Mouse (Mus musculus) liver, adult 2 months (tissue): ENCODE measurements at regions not wholly inside any gene's neighbourhood (a gene's known extent, or its start where the extent isn't known, plus 50 kb on each side); places are given as distances from the start of the nearest gene placed in this dataset.

Experiments used
- DNase-seq: peaks from one replicate; pipeline ENCODE4 v3.0.0-alpha.2; 2011; ENCODE audit warnings: low read depth, low spot score; ENCODE audit errors: extremely low read depth
- H3K27ac ChIP-seq: fragments of 200-500 bp; replicated peaks from 2 replicates; pipeline ENCODE4 v1.5.1; 2012; ENCODE audit warnings: low read depth, mild to moderate bottlenecking, control low read depth, inconsistent platforms, low read length; ENCODE audit not compliant: insufficient read depth
- H3K27me3 ChIP-seq: fragments of 200-500 bp; 2 replicates; pipeline ENCODE4 v1.6.1; 2012; ENCODE audit warnings: mild to moderate bottlenecking, moderate library complexity, low read length, inconsistent platforms; ENCODE audit not compliant: control insufficient read depth, insufficient read depth
- H3K36me3 ChIP-seq: fragments of 200-500 bp; 2 replicates; pipeline ENCODE4 v1.6.1; 2012; ENCODE audit warnings: low read length, inconsistent platforms; ENCODE audit not compliant: control insufficient read depth, insufficient read depth
- H3K4me1 ChIP-seq: fragments of 200-500 bp; 2 replicates; pipeline ENCODE4 v1.6.1; 2011; ENCODE audit warnings: low read length; ENCODE audit not compliant: control insufficient read depth, insufficient read depth
- H3K4me3 ChIP-seq: fragments of 200-500 bp; 2 replicates; pipeline ENCODE4 v1.5.1; 2011; ENCODE audit warnings: low read depth, mild to moderate bottlenecking, control low read depth, low read length, moderate library complexity; ENCODE audit not compliant: insufficient read depth
- H3K79me2 ChIP-seq: fragments of 200-500 bp; 2 replicates; pipeline ENCODE4 v1.6.1; 2012; ENCODE audit warnings: inconsistent platforms, mild to moderate bottlenecking, low read length, moderate library complexity; ENCODE audit not compliant: control insufficient read depth, insufficient read depth
- H3K9ac ChIP-seq: fragments of 200-500 bp; 2 replicates; pipeline ENCODE4 v1.6.1; 2012; ENCODE audit warnings: low read depth, mild to moderate bottlenecking, control low read depth, inconsistent platforms, low read length
- CTCF ChIP-seq: fragments of 200-500 bp; IDR thresholded peaks from 2 replicates; pipeline ENCODE4 v1.5.1; 2011; ENCODE audit warnings: low read depth, low read length, control low read depth
- POLR2A ChIP-seq: fragments of 200-500 bp; IDR thresholded peaks from 2 replicates; pipeline ENCODE4 v1.6.1; 2011; ENCODE audit warnings: low read length, control low read depth; ENCODE audit not compliant: insufficient read depth; ENCODE audit errors: extremely low read depth
- WGBS: fragments of 180-500 bp; shearing (Covaris S2); methylation state at CpG from one replicate; pipeline ENCODE4 v1.1.7; 2018; 5-methylcytosine and 5-hydroxymethylcytosine counted together

- H3K4me3 ChIP-seq = no peak overlapping the region
- no peaks in the 10 kb centered on the region for H3K36me3 ChIP-seq
- no peak overlapping the region for H3K9ac ChIP-seq
- no peaks in the 10 kb centered on the region for H3K4me1 ChIP-seq
- TF ChIP-seq CTCF (no peak), POLR2A (no peak)
- H3K27me3 ChIP-seq = no peaks in the 10 kb centered on the region
- WGBS = 73% methylated on average over 2 of the region's 2 CpGs
- H3K79me2 ChIP-seq = no peaks in the 10 kb centered on the region
- no peak overlapping the region for H3K27ac ChIP-seq
- DNase-seq = no peak
Observed at GRCm38 (mm10) chr9:61790849-61791248, 123.5 kb downstream of the Rplp1 start.

GRCm38 (mm10) chr9:61789066-61789897 lies 125.1 kb downstream of the Rplp1 start:
- Histone ChIP-seq H3K79me2 (no peaks in the 10 kb centered on the region), H3K27ac (no peak overlapping the region), H3K4me1 (no peaks in the 10 kb centered on the region), H3K27me3 (no peaks in the 10 kb centered on the region), H3K36me3 (no peaks in the 10 kb centered on the region), H3K4me3 (no peak overlapping the region), H3K9ac (no peak overlapping the region)
- WGBS = 84% methylated on average over 8 of the region's 8 CpGs
- DNase-seq = no peak
- TF ChIP-seq POLR2A (no peak), CTCF (no peak)

- Histone ChIP-seq H3K27me3 (no peaks in the 10 kb centered on the region), H3K9ac (no peak overlapping the region), H3K79me2 (no peaks in the 10 kb centered on the region), H3K27ac (no peak overlapping the region), H3K4me1 (no peaks in the 10 kb centered on the region), H3K36me3 (no peaks in the 10 kb centered on the region), H3K4me3 (no peak overlapping the region)
- DNase-seq = no peak
- TF ChIP-seq CTCF = no peak
- no peak for TF ChIP-seq POLR2A
- WGBS = 79% methylated on average over 8 of the region's 8 CpGs
Observed at GRCm38 (mm10) chr9:61781469-61781868, 132.9 kb downstream of the Rplp1 start.

- no peak overlapping the region for H3K27ac ChIP-seq
- WGBS = 86% methylated on average over 9 of the region's 9 CpGs
- no peaks in the 10 kb centered on the region for H3K36me3 ChIP-seq
Observed at GRCm38 (mm10) chr9:61780186-61780939, 134.0 kb downstream of the Rplp1 start.

GRCm38 (mm10) chr9:61779165-61779564 lies 135.2 kb downstream of the Rplp1 start:
- Histone ChIP-seq H3K36me3 (no peaks in the 10 kb centered on the region), H3K27ac (no peak overlapping the region), H3K27me3 (no peaks in the 10 kb centered on the region), H3K4me3 (no peak overlapping the region), H3K9ac (no peak overlapping the region), H3K79me2 (no peaks in the 10 kb centered on the region), H3K4me1 (no peaks in the 10 kb centered on the region)
- TF ChIP-seq CTCF (no peak), POLR2A (no peak)
- DNase-seq = no peak

More at GRCm38 (mm10) chr9:61780186-61780939, 134.0 kb downstream of the Rplp1 start:
- Histone ChIP-seq H3K27me3 (no peaks in the 10 kb centered on the region), H3K79me2 (no peaks in the 10 kb centered on the region), H3K4me1 (no peaks in the 10 kb centered on the region), H3K9ac (no peak overlapping the region), H3K4me3 (no peak overlapping the region)
- no peak for TF ChIP-seq CTCF
- no peak for TF ChIP-seq POLR2A
- DNase-seq = no peak

GRCm38 (mm10) chr9:61776446-61776845 lies 137.9 kb downstream of the Rplp1 start:
- TF ChIP-seq CTCF (no peak), POLR2A (no peak)
- Histone ChIP-seq H3K9ac (no peak overlapping the region), H3K27ac (no peak overlapping the region), H3K4me1 (no peaks in the 10 kb centered on the region), H3K4me3 (no peak overlapping the region), H3K36me3 (no peaks in the 10 kb centered on the region), H3K27me3 (no peaks in the 10 kb centered on the region), H3K79me2 (no peaks in the 10 kb centered on the region)
- no peak for DNase-seq
- 94% methylated on average over 2 of the region's 2 CpGs for WGBS
